Mouse (Mus musculus) layer of hippocampus, adult 9-10 months (tissue): ENCODE data around the gene Sesn1.

Experiments used
- DNase-seq: peaks from one replicate; pipeline ENCODE4 v3.0.0; 2022; ENCODE audit warnings: low spot score

The Sesn1 gene

GRCm38 (mm10) chr10:41871564-41871963 is 61.8 kb downstream of the Sesn1 start:
- no peak for DNase-seq

GRCm38 (mm10) chr10:41875624-41876023 is 65.9 kb downstream of the Sesn1 start:
- no peak for DNase-seq

GRCm38 (mm10) chr10:41878344-41878743 is 68.6 kb downstream of the Sesn1 start:
- no peak for DNase-seq

- no peak for DNase-seq
These were observed 69.9 kb downstream of the Sesn1 start for GRCm38 (mm10) chr10:41879675-41880074.

GRCm38 (mm10) chr10:41880206-41880605 is 70.5 kb downstream of the Sesn1 start:
- DNase-seq, result no peak

GRCm38 (mm10) chr10:41880777-41881176 is 71.0 kb downstream of the Sesn1 start:
- no peak for DNase-seq

GRCm38 (mm10) chr10:41881438-41881837 is 71.7 kb downstream of the Sesn1 start:
- DNase-seq, result no peak

- no peak for DNase-seq
These were observed 74.2 kb downstream of the Sesn1 start for GRCm38 (mm10) chr10:41883741-41884575.

- peak; percentile 53 for DNase-seq
These were observed 77.5 kb downstream of the Sesn1 start for GRCm38 (mm10) chr10:41887080-41887821.

- no peak for DNase-seq
These were observed 78.7 kb downstream of the Sesn1 start for GRCm38 (mm10) chr10:41888365-41888941.

- no peak for DNase-seq
These were observed 79.8 kb downstream of the Sesn1 start for GRCm38 (mm10) chr10:41889566-41889965.

- DNase-seq, result no peak
These were observed 80.8 kb downstream of the Sesn1 start for GRCm38 (mm10) chr10:41890537-41890936.

GRCm38 (mm10) chr10:41891312-41891711 is 81.6 kb downstream of the Sesn1 start:
- no peak for DNase-seq

- no peak for DNase-seq
These were observed 84.0 kb downstream of the Sesn1 start for GRCm38 (mm10) chr10:41893433-41894411.

- DNase-seq, result no peak
These were observed 86.7 kb downstream of the Sesn1 start for GRCm38 (mm10) chr10:41896425-41896824.

- DNase-seq, result no peak
These were observed 87.1 kb downstream of the Sesn1 start for GRCm38 (mm10) chr10:41896865-41897264.

GRCm38 (mm10) chr10:41901456-41901855 is 91.7 kb downstream of the Sesn1 start:
- no peak for DNase-seq

GRCm38 (mm10) chr10:41901864-41902263 is 92.1 kb downstream of the Sesn1 start:
- DNase-seq, result no peak

- DNase-seq, result no peak
These were observed 97.7 kb downstream of the Sesn1 start for GRCm38 (mm10) chr10:41907473-41907872.

- DNase-seq, result no peak
These were observed 98.2 kb downstream of the Sesn1 start for GRCm38 (mm10) chr10:41907950-41908349.

GRCm38 (mm10) chr10:41908899-41909298 is 99.2 kb downstream of the Sesn1 start:
- DNase-seq, result no peak
